Mouse (Mus musculus) left cerebral cortex, adult 2 months (tissue): ENCODE data around the gene Ccl25. TPM values are rescaled to one million over a fixed set of nuclear protein-coding genes. Genes with fewer than 3 reads are reported as not detected.
"Not testable (repeated sequence)": the region's sequence is repeated elsewhere in the genome, so short reads cannot be mapped to it uniquely, and the experiment has no call there.

Source experiments
- DNase-seq, 2 experiments: peaks; one replicate each; pipeline ENCODE4 v3.0.0; 2021 to 2022; ENCODE audit warnings: low spot score in 2 of 2, mixed read lengths in 1 of 2; ENCODE audit errors: extremely low spot score in 1 of 2
- H3K27ac ChIP-seq: fragments of 200-600 bp; 2 replicates; pipeline ENCODE4 v1.8.1; 2022
- H3K4me3 ChIP-seq: fragments of 200-600 bp; 2 replicates; pipeline ENCODE4 v1.8.1; 2022
- CTCF ChIP-seq: fragments of 200-600 bp; IDR thresholded peaks from 2 replicates; pipeline ENCODE4 v1.8.1; 2022; ENCODE audit warnings: antibody characterized with exemption, mild to moderate bottlenecking, moderate library complexity
- intact Hi-C: fragments of 180-260 bp; cut with DNase I; formaldehyde crosslinking; loops from one replicate; pipeline ENCODE4 v1.15.1; 2025
- total RNA-seq, 2 experiments: library from RNA; stranded (reverse); gene quantifications; 2 replicates each; pipeline ENCODE4 v1.2.3; 2021

Gene Ccl25
- total RNA-seq, 2 experiments from 2014 or later, result 21.9 to 22.8 TPM

GRCm38 (mm10) chr8:4348275-4348674 is 23.3 kb downstream of the Ccl25 start:
- H3K27ac ChIP-seq, result no peak overlapping the region
- intact Hi-C loops, result no loop called here
- TF ChIP-seq CTCF, result no peak
- no peak for DNase-seq
- no peak overlapping the region for H3K4me3 ChIP-seq

DNA sequence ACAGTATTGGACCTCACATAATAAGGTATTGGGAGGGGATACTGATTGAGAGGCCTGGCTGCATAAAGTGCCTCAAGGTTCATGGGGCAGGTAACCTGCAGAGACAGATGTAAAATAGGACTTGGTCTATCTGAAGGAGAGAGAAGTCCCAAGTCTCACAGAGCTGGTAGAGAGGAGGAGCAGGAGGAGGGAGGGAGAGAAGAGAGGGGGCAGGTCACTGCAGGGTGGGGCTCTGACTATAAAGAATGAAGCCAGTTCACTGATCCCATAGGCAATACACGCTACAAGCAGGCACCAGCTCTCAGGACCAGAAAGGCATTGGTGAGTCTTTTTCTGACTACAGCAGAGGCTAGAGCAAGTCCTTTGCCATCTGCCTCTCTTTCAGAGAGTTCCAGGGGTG is 24.3 kb downstream of the Ccl25 start:
- no peak for DNase-seq
- Histone ChIP-seq H3K27ac (no peak overlapping the region), H3K4me3 (no peak overlapping the region)
- no peak for TF ChIP-seq CTCF
- intact Hi-C loops, result no loop called here

DNA sequence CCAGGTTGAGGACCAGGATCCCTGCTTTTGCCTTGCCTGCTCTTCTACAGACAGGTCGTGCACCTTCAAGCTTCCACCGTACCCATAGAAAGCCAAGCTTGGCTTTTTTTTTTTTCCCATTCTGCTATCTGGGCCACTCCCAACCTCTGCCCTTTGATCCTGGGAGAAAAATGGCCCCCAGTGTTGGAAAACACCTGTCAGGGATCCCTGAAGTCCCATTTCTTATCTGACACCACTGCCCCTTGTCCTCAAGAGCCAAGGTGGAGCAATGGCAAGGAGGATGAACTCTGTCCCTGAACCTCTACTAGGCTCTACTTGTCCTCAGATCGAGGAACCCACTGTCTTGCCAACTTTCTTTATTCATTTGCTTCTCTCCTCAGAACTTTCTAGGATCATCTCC is 25.6 kb downstream of the Ccl25 start:
- Histone ChIP-seq H3K4me3 (no peak overlapping the region), H3K27ac (no peak overlapping the region)
- no peak for DNase-seq
- intact Hi-C loops, result no loop called here
- TF ChIP-seq CTCF, result no peak

- H3K4me3 ChIP-seq, H3K27ac ChIP-seq, intact Hi-C loops, DNase-seq: not testable (repeated sequence)
These were observed 27.6 kb downstream of the Ccl25 start for GRCm38 (mm10) chr8:4352562-4352961.

GRCm38 (mm10) chr8:4353741-4354140 is 28.7 kb downstream of the Ccl25 start:
- no peak for DNase-seq
- no peak for TF ChIP-seq CTCF
- H3K4me3 ChIP-seq, result no peak overlapping the region
- no peak overlapping the region for H3K27ac ChIP-seq
- intact Hi-C loops, result no loop called here

DNA sequence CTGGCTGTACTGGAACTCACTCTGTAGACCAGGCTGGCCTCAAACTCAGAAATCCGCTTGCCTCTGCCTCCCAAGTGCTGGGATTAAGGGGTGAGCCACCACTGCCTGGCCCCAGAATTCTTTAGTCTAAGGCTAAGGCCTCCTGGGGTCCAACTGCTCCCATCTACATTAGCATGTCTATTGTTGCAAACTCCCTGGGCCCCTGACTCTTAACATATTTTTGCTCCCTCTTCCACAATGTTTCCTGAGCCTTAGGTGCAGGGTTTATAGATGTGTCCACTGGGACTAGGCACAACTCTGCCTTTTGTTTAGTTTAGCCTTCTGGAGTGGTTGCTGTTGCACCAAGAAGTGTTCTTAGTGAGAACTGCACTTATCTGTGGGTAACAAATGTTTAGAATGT is 29.5 kb downstream of the Ccl25 start:
- no peak overlapping the region for H3K27ac ChIP-seq
- TF ChIP-seq CTCF, result no peak
- intact Hi-C loops, result no loop called here
- no peak overlapping the region for H3K4me3 ChIP-seq
- no peak for DNase-seq

GRCm38 (mm10) chr8:4355455-4355854 is 30.4 kb downstream of the Ccl25 start:
- H3K27ac ChIP-seq, result no peak overlapping the region
- no peak overlapping the region for H3K4me3 ChIP-seq
- intact Hi-C loops, result no loop called here
- no peak for DNase-seq
- no peak for TF ChIP-seq CTCF

- Histone ChIP-seq H3K4me3 (no peak overlapping the region), H3K27ac (no peak overlapping the region)
- no peak for DNase-seq
- no peak for TF ChIP-seq CTCF
- intact Hi-C loops, result no loop called here
These were observed 34.4 kb downstream of the Ccl25 start for GRCm38 (mm10) chr8:4359362-4359761.

DNA sequence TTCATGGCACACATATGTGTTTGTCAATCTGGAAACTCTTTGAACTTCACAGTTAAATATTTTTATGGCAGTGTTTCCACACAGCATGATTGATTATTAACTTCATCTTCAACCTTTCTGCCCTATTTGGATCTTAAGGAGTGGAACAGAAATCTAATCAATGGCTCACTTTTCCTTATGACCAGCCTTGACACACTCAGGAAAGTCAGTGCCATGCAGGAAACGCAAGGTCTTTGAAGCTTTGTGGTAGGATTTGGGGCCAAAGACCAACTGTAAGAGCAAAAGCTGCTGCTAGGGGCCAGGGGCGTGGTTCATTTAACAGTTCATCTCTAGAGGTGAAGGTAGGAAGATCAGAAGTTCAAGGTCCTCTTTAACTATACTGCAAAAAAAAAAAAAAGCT is 35.9 kb downstream of the Ccl25 start:
- no peak overlapping the region for H3K27ac ChIP-seq
- no peak overlapping the region for H3K4me3 ChIP-seq
- intact Hi-C loops, result no loop called here
- no peak for TF ChIP-seq CTCF
- no peak for DNase-seq

DNA sequence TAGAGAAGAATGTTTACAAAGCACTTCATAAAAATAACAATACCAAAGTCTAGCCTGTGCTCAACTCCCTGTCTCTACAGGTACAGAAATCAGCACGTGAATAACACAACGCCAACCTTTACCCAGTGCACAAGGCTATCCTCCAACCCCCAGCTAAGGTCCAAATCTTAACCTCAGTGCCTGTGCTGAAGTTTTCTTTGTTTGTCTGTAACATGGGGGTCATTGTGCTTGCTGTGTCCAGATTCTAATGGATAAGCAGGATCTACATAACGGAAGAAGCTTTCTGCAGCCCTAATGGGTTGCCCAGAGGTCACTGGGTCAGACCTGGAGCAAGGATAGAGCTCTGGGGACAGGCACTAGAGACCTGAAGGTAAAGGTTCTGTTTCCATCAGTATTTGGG is 41.2 kb downstream of the Ccl25 start:
- no peak for DNase-seq
- intact Hi-C loops, result no loop called here
- H3K27ac ChIP-seq, result no peak overlapping the region
- no peak for TF ChIP-seq CTCF
- H3K4me3 ChIP-seq, result no peak overlapping the region

DNA sequence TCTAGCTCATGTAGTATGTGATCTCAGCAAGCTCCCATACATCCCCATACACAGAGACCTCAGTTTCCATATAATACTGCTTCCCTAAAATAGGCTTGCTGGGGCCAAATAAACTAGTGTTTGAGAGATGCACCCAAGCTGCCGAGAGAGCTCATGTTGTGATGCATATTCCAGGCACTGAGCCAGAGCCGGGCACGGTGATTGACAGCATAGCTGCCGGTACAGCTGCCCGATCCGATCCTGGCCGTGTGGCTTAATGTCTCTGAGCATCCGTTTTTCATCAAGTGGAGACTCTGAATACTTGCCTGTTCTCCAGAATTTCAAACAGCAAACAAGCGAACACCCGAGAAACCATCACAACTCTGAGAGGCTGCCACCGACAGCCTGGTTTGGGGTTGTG is 42.8 kb downstream of the Ccl25 start:
- intact Hi-C loops, result no loop called here
- DNase-seq, result peak; percentile 26 to 32
- Histone ChIP-seq H3K27ac (no peak overlapping the region), H3K4me3 (no peak overlapping the region)
- TF ChIP-seq CTCF, result no peak

- no peak overlapping the region for H3K27ac ChIP-seq
- TF ChIP-seq CTCF, result no peak
- no peak for DNase-seq
- no peak overlapping the region for H3K4me3 ChIP-seq
- intact Hi-C loops, result no loop called here
These were observed 43.5 kb downstream of the Ccl25 start for GRCm38 (mm10) chr8:4368470-4368869.

DNA sequence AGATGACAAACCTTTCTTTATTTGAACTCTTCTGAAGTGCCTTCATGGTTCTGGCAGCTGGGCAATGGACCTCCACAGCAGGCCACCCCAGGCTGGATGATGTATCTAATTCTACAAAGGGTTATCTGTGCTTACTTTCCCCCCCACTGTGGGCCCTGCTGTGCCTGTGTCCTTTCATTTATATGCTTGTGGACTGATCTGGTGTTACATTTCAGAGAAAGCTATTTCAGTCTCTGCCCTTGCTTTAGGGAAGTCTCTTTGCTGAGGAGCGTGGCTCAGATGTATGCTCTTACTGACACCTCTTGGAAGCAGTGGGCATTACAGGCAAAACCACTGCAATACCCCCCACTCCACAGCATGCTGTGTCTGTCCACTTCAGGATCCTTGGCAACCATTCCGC is 45.1 kb downstream of the Ccl25 start:
- DNase-seq, result peak; percentile 15 to 19
- H3K27ac ChIP-seq, result no peak overlapping the region
- intact Hi-C loops, result loop anchor here (10.0 kb wide), 1 partner anchor 225 kb away; no protein-coding TSS in a partner anchor
- peak; percentile 56 for TF ChIP-seq CTCF
- H3K4me3 ChIP-seq, result no peak overlapping the region

- no peak overlapping the region for H3K4me3 ChIP-seq
- DNase-seq, result no peak
- H3K27ac ChIP-seq, result no peak overlapping the region
- intact Hi-C loops, result loop anchor here (10.0 kb wide), 1 partner anchor 228 kb away; no protein-coding TSS in a partner anchor
- TF ChIP-seq CTCF, result peak; percentile 56
These were observed 47.6 kb downstream of the Ccl25 start for GRCm38 (mm10) chr8:4372657-4373056.
